Mouse (Mus musculus) hindbrain, postnatal 0 days (tissue): ENCODE measurements around the gene Mkrn1. TPM values are rescaled to one million over a fixed set of nuclear protein-coding genes. Genes with fewer than 3 reads are reported as not detected.
"Not testable (repeated sequence)": the region's sequence is repeated elsewhere in the genome, so short reads cannot be mapped to it uniquely, and the experiment has no call there.

Source experiments
- ATAC-seq: fragments of 200-750 bp; cut with Nextera tagmentation; 2 replicates; pipeline ENCODE4 v1.8.0; 2017; ENCODE audit warnings: mild to moderate bottlenecking, moderate TSS enrichment, moderate library complexity
- DNase-seq: peaks from one replicate; pipeline ENCODE4 v3.0.0-alpha.2; 2015; ENCODE audit warnings: low spot score
- H3K27ac ChIP-seq: fragments of 300-500 bp; sonication (generic); 2 replicates; pipeline ENCODE4 v1.5.1; 2014; ENCODE audit warnings: mild to moderate bottlenecking
- H3K27me3 ChIP-seq: fragments of 300-500 bp; sonication (generic); 2 replicates; pipeline ENCODE4 v1.6.1; 2014; ENCODE audit warnings: low read length, mixed read lengths; ENCODE audit not compliant: insufficient read depth
- H3K36me3 ChIP-seq: fragments of 300-500 bp; sonication (generic); 2 replicates; pipeline ENCODE4 v1.6.1; 2014; ENCODE audit warnings: low read length, mixed read lengths; ENCODE audit not compliant: insufficient read depth
- H3K4me1 ChIP-seq: fragments of 300-500 bp; sonication (generic); 2 replicates; pipeline ENCODE4 v1.6.1; 2014; ENCODE audit warnings: antibody characterized with exemption, low read length, mixed read lengths; ENCODE audit not compliant: insufficient read depth
- H3K4me2 ChIP-seq: fragments of 300-500 bp; sonication (generic); 2 replicates; pipeline ENCODE4 v1.6.1; 2014; ENCODE audit warnings: low read depth, mild to moderate bottlenecking, low read length, moderate library complexity, mixed read lengths
- H3K4me3 ChIP-seq: fragments of 300-500 bp; sonication (generic); 2 replicates; pipeline ENCODE4 v1.5.1; 2014; ENCODE audit warnings: low read length
- H3K9ac ChIP-seq: fragments of 300-500 bp; sonication (generic); replicated peaks from 2 replicates; pipeline ENCODE4 v1.6.1; 2014; ENCODE audit warnings: mild to moderate bottlenecking, low read length, moderate library complexity, mixed read lengths
- H3K9me3 ChIP-seq: fragments of 300-500 bp; sonication (generic); 2 replicates; pipeline ENCODE4 v1.6.1; 2016; ENCODE audit warnings: low read length, mixed read lengths
- CTCF ChIP-seq: IDR thresholded peaks from 2 replicates; pipeline ENCODE4 v1.5.1; 2016; ENCODE audit warnings: antibody characterized with exemption, control low read depth, low read depth
- WGBS: fragments of 180-500 bp; shearing (Covaris S2); extraction: QIAGEN DNeasy Blood & Tissue Kit; methylation state at CpG from one replicate; pipeline ENCODE4 v1.1.7; 2014; 5-methylcytosine and 5-hydroxymethylcytosine counted together
- polyA plus RNA-seq: library from polyadenylated mRNA; unstranded; fragments of >200 nt; fragmentation: Nextera tagmentation; extraction: Ambion mirVana; gene quantifications from 2 replicates; pipeline ENCODE4 v1.2.1, GENCODE M21; 2015
- total RNA-seq: library from RNA; depleted of rRNA; stranded (reverse); fragments of >200 nt; gene quantifications from 2 replicates; pipeline ENCODE4 v1.2.3, GENCODE M21; 2014

The Mkrn1 gene
- total and polyA plus RNA-seq, 2 experiments from 2014 or later: 212 to 219 TPM

DNA sequence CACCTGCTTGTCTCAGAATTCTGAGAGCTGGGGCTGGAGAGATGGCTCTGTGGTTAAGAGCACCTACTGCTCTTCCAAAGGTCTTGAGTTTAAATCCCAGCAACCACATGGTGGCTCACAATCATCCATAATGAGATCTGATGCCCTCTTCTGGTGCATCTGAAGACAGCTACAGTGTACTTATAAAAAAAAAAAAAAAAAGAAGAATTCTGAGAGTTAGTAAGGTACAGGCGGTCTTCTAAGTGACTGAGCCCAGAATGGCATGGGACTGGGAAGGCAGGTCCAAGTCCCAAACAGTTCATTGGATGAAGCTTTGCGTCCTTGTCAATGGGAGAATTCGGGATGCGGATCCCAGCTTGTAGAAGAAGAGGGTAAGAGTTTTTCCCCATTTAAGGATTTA is 33.3 kb upstream of the Mkrn1 start:
- Histone ChIP-seq H3K27me3 (no peaks in the 10 kb centered on the region), H3K27ac (no peak overlapping the region), H3K36me3 (no peaks in the 10 kb centered on the region), H3K9me3 (no peaks in the 10 kb centered on the region), H3K9ac (no peak overlapping the region), H3K4me2 (no peak overlapping the region), H3K4me1 (no peaks in the 10 kb centered on the region), H3K4me3 (no peak overlapping the region)
- 89% methylated on average over 4 of the region's 4 CpGs for WGBS
- DNase-seq (no peak), ATAC-seq (no peak)
- no peak; the same call in none of the 2 replicates for TF ChIP-seq CTCF

DNA sequence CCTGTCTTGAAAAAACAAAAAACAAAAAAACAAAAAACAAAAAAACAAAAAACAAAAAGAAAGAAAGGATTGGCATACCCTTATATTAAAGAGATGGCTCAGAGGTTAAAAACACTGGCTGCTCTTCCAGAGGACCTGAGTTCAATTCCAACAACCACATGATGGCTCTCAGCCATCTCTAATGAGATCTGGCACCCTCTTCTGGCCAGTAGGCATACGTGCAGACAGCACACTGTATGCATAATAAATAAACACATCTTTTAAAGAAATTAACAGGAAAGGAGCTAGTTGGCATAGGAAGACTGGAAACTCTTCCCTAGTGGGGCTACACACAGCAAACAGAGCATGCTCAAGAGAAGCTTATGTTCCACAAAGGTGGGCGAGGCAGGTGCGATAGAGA is 30.8 kb upstream of the Mkrn1 start:
- Histone ChIP-seq H3K4me2 (no peak overlapping the region), H3K27me3 (no peaks in the 10 kb centered on the region), H3K9me3 (no peaks in the 10 kb centered on the region), H3K27ac (no peak overlapping the region), H3K4me1 (no peaks in the 10 kb centered on the region), H3K4me3 (no peak overlapping the region), H3K9ac (no peak overlapping the region), H3K36me3 (no peaks in the 10 kb centered on the region)
- DNase-seq: no peak
- peak; percentile 46; the same call in 1 of the 2 replicates for TF ChIP-seq CTCF
- ATAC-seq: no peak
- WGBS: 76% methylated on average over 3 of the region's 3 CpGs

DNA sequence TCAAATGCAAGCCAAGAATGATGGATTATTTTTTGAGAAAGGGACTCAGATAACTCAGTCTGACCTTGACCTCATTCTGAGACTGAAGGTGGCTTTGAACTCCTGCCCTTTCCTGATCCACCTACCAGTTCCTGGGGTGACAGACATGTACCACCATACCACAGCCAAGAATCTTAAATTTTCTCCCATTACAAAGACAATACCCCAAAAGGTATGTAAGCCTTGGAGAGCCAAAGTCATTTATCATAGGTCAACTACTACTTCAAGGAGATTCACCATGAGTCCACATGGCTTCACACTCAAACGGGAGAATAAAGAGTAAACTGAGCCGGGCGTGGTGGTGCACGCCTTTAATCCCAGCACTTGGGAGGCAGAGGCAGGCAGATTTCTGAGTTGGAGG is 30.3 kb upstream of the Mkrn1 start:
- Histone ChIP-seq H3K4me3 (no peak overlapping the region), H3K27me3 (no peaks in the 10 kb centered on the region), H3K36me3 (no peaks in the 10 kb centered on the region), H3K9ac (no peak overlapping the region), H3K27ac (no peak overlapping the region), H3K4me2 (no peak overlapping the region), H3K9me3 (no peaks in the 10 kb centered on the region), H3K4me1 (no peaks in the 10 kb centered on the region)
- WGBS: 91% methylated on average over 4 of the region's 4 CpGs
- DNase-seq (no peak), ATAC-seq (no peak)
- TF ChIP-seq CTCF: no peak

DNA sequence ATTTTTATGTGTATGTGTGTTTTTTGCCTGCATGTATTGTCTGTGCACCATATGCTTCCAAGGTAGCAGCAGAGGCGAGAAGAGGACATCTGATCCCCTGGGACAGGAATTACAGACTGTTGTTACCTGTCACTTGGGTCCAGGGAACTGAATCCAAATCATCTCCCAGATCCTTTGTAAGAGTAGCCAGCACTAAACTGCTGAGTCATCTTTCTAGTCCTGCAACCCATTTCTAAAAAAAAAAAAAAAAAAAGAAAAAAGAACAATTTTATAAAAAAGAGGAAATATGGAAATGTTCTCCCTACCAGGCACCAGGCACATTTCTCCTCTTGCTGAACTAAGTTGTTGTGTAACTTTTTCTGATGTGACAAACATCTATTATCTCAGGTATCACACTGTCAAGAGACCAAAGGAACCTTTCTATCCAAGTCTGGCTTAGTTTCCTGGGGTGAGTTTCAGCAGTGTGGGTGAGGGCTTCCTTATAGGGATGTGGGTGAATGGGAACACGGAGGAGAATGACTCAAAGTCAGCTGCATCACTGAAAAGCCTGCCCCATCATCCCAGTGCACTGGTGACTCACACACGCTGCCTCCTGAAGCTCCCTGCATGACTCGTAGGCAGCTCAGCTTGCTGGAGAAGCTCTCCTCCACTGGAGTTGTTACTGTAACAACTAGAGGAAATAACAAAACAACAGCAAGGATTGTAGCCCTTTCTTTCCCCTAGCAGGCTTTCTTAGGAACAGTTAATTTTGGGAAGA is 27.3 kb upstream of the Mkrn1 start:
- H3K36me3 ChIP-seq: no peaks in the 10 kb centered on the region
- H3K9ac ChIP-seq: no peak overlapping the region
- no peaks in the 10 kb centered on the region for H3K4me1 ChIP-seq
- ATAC-seq: no peak
- H3K4me2 ChIP-seq: no peak overlapping the region
- DNase-seq: no peak
- no peaks in the 10 kb centered on the region for H3K27me3 ChIP-seq
- H3K9me3 ChIP-seq: no peaks in the 10 kb centered on the region
- no peak overlapping the region for H3K27ac ChIP-seq
- H3K4me3 ChIP-seq: no peak overlapping the region
- no peak for TF ChIP-seq CTCF
- 40% methylated on average over 4 of the region's 4 CpGs for WGBS

GRCm38 (mm10) chr6:39445801-39446572 is 25.7 kb upstream of the Mkrn1 start:
- Histone ChIP-seq H3K27me3 (no peaks in the 10 kb centered on the region), H3K4me3 (peak overlapping the region; percentile 12), H3K9me3 (no peaks in the 10 kb centered on the region), H3K27ac (no peak overlapping the region), H3K9ac (no peak overlapping the region), H3K36me3 (no peaks in the 10 kb centered on the region), H3K4me2 (peak overlapping the region; percentile 38), H3K4me1 (no peaks in the 10 kb centered on the region)
- 6% methylated on average over 19 of the region's 19 CpGs for WGBS
- DNase-seq (peak; percentile 19), ATAC-seq (no peak)
- peak; percentile 24 for TF ChIP-seq CTCF

DNA sequence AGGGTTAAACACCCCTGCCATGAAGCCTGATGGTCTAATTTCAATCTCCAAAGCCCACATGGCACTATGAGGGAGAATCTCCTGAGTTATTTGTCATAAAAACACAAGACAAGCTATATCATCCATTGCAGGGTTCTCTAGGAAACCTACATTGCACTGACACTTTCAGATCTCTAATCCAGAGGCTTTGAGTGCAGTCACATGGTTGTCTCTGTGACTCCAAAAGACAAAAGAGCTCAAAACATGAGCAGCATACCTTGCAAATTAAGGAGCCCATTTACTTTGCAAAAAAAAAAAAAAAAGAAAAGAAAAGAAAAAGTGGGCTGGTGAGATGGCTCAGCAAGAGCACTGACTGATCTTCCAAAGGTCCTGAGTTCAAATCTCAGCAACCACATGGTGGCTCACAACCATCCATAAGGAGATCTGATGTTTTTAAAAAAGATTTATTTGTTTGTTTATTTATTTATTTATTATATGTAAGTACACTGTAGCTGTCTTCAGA is 22.6 kb upstream of the Mkrn1 start:
- Histone ChIP-seq H3K27ac (no peak overlapping the region), H3K4me2 (no peak overlapping the region), H3K9ac (no peak overlapping the region), H3K36me3 (no peaks in the 10 kb centered on the region), H3K4me1 (no peaks in the 10 kb centered on the region), H3K4me3 (no peak overlapping the region), H3K27me3 (no peaks in the 10 kb centered on the region), H3K9me3 (no peaks in the 10 kb centered on the region)
- TF ChIP-seq CTCF: no peak
- DNase-seq (no peak), ATAC-seq (no peak)

- ATAC-seq: no peak
- Histone ChIP-seq H3K36me3 (no peaks in the 10 kb centered on the region), H3K27ac (no peak overlapping the region), H3K4me1 (no peaks in the 10 kb centered on the region), H3K9me3 (no peaks in the 10 kb centered on the region), H3K4me2 (no peak overlapping the region), H3K4me3 (no peak overlapping the region), H3K27me3 (no peaks in the 10 kb centered on the region), H3K9ac (no peak overlapping the region)
- no peak for DNase-seq
- TF ChIP-seq CTCF: no peak
Measured at GRCm38 (mm10) chr6:39440207-39440606, 19.9 kb upstream of the Mkrn1 start.

DNA sequence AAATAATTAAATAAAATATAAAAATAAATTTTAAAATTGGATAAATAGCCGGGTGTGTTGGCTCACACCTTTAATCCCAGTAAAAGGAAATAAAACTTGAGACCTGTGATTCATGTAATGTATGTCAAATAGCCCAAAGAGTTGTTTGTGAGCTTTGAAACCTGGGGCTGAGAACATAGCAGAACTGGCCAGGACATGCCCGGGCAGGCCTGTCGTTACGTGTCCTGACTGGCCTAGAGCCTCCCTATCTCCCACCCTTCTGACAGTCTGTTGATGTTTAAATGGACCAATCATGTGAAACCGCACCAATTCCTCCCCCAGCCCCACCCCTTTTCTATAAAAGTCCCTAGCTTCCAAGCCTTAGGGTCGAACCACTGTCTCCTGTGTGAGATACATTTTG is 17.3 kb upstream of the Mkrn1 start:
- H3K4me3 ChIP-seq, H3K4me2 ChIP-seq, H3K4me1 ChIP-seq, H3K9ac ChIP-seq, H3K27ac ChIP-seq, H3K27me3 ChIP-seq, H3K36me3 ChIP-seq, H3K9me3 ChIP-seq, DNase-seq, ATAC-seq: not testable (repeated sequence)
- WGBS: 93% methylated on average over 6 of the region's 6 CpGs
